Mouse (Mus musculus): ENCODE data around the gene Dip2b.

GRCm38 (mm10) chr15:100050940-100051339 lies 12.5 kb downstream of the Dip2b start:
- TF ChIP-seq POLR2A (IDR thresholded peaks at IDR 0.05; ENCODE audit: borderline replicate concordance, insufficient read depth, low read length) (no peak), CTCF (IDR thresholded peaks at IDR 0.05; ENCODE audit: borderline replicate concordance, insufficient read depth, low read depth, low read length) (no peak)
